Mouse (Mus musculus) embryonic facial prominence, embryonic 14.5 days (tissue): ENCODE results near the gene Oxgr1. TPM values are rescaled to one million over a fixed set of nuclear protein-coding genes. Genes with fewer than 3 reads are reported as not detected.
A peak's percentile ranks its signal among the peaks of the same experiment; 100 is the strongest.

Source experiments
- ATAC-seq: fragments of 200-750 bp; cut with Nextera tagmentation; 2 replicates; pipeline ENCODE4 v1.8.0; 2017; ENCODE audit warnings: low read depth, moderate number of reproducible peaks, moderate TSS enrichment
- DNase-seq: peaks from one replicate; pipeline ENCODE4 v3.0.0-alpha.2; 2015; ENCODE audit warnings: low spot score
- H3K27ac ChIP-seq: fragments of 300-500 bp; sonication (generic); replicated peaks from 2 replicates; pipeline ENCODE4 v1.5.1; 2014; ENCODE audit warnings: low read depth, mild to moderate bottlenecking, low read length, moderate library complexity
- H3K27me3 ChIP-seq: fragments of 300-500 bp; sonication (generic); replicated peaks from 2 replicates; pipeline ENCODE4 v1.6.1; 2014; ENCODE audit warnings: low read length; ENCODE audit not compliant: control insufficient read depth, insufficient read depth
- H3K36me3 ChIP-seq: fragments of 300-500 bp; sonication (generic); 2 replicates; pipeline ENCODE4 v1.6.1; 2014; ENCODE audit warnings: low read length, mixed read lengths; ENCODE audit not compliant: control insufficient read depth, insufficient read depth
- H3K4me1 ChIP-seq: fragments of 300-500 bp; sonication (generic); 2 replicates; pipeline ENCODE4 v1.6.1; 2014; ENCODE audit warnings: antibody characterized with exemption, low read length; ENCODE audit not compliant: control insufficient read depth, insufficient read depth
- H3K4me2 ChIP-seq: fragments of 300-500 bp; sonication (generic); 2 replicates; pipeline ENCODE4 v1.6.1; 2014; ENCODE audit warnings: low read depth, mild to moderate bottlenecking, low read length, moderate library complexity, mixed read lengths
- H3K4me3 ChIP-seq: fragments of 300-500 bp; sonication (generic); 2 replicates; pipeline ENCODE4 v1.5.1; 2014; ENCODE audit warnings: low read depth, mild to moderate bottlenecking, low read length
- H3K9ac ChIP-seq: fragments of 300-500 bp; sonication (generic); 2 replicates; pipeline ENCODE4 v1.6.1; 2014; ENCODE audit warnings: low read depth, mild to moderate bottlenecking, low read length, moderate library complexity, mixed read lengths
- H3K9me3 ChIP-seq: fragments of 300-500 bp; sonication (generic); 2 replicates; pipeline ENCODE4 v1.6.1; 2016; ENCODE audit warnings: low read length; ENCODE audit not compliant: control insufficient read depth
- WGBS: fragments of 180-500 bp; shearing (Covaris S2); extraction: QIAGEN DNeasy Blood & Tissue Kit; methylation state at CpG from one replicate; pipeline ENCODE4 v1.1.7; 2014; 5-methylcytosine and 5-hydroxymethylcytosine counted together
- polyA plus RNA-seq: library from polyadenylated mRNA; unstranded; fragments of >200 nt; fragmentation: Nextera tagmentation; extraction: Ambion mirVana; gene quantifications from 2 replicates; pipeline ENCODE4 v1.2.1, GENCODE M21; 2014

The Oxgr1 gene
- polyA plus RNA-seq = not detected in 2 replicates

DNA sequence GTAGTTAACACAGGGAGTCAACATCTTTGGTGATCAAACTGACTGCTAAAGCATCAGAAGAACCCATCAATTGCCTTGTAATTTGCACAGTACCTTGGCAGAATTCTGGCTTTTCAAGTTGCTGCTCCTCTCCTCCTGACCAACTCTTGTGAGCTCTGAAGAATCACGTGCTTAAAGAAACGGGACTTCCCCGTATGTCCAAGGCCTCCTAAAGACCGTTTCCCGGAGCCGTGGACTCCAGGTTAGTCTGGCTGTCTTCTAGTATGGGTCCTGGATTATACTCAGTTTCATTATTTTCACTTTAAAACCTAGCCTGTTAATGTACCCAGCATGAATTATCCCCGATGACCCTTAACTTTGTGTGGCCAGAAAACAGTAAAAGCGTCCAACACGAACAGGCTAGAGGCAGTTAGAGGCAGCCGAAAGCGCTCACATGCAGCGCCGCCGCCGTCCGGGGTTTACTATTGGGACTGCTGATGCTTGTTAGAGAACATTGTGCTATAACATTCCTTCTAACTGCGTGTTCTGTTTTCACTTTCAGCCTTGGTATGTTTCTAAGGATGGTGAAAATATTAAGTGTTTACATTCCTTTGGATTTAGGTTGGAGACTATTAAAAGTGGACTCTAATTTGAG, at the start of gene Oxgr1:
TSS of gene Oxgr1 (minus strand) at position 249 of the 634 bp plus-strand sequence.
- 86% methylated on average over 17 of the region's 17 CpGs for WGBS
- Histone ChIP-seq H3K9me3 (no peaks in the 10 kb centered on the region), H3K27me3 (no peaks in the 10 kb centered on the region), H3K27ac (no peak within 1 kb of the TSS), H3K36me3 (no peaks in the 10 kb centered on the region), H3K4me1 (no peaks in the 10 kb centered on the region), H3K4me3 (no peak within 1 kb of the TSS), H3K4me2 (no peak within 1 kb of the TSS), H3K9ac (no peak within 1 kb of the TSS)
- ATAC-seq = no peak
- DNase-seq = peak; percentile 9

DNA sequence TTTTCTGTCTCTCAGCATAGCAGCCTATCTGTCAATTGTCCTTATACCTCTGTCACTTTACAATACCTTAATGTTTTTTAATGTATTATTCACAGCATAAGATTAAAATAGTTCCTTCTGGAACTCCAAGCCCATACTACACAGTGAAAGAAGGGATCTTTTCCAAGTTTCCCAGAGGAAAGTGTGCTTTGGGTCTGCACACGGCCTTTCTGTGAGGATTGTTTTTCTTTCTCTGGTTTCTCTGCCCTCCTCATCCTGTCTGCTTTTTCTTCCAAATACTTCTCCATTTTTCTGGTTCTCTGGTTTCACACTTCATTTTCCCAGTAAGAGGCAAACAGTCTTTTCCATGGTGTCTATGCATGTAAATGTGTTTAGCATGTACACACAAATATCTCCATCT, 48.2 kb upstream of the Oxgr1 start:
- Histone ChIP-seq H3K4me1 (peaks cover 12% of the 10 kb centered on the region), H3K27me3 (no peaks in the 10 kb centered on the region), H3K9ac (no peak overlapping the region), H3K36me3 (no peaks in the 10 kb centered on the region), H3K4me3 (no peak overlapping the region), H3K27ac (peak overlapping the region; percentile 85), H3K9me3 (no peaks in the 10 kb centered on the region), H3K4me2 (peak overlapping the region; percentile 32; the same call in 1 of the 2 replicates)
- ATAC-seq = peak; percentile 60
- DNase-seq = peak; percentile 69
- 21% methylated on average over 1 of the region's 1 CpGs for WGBS

DNA sequence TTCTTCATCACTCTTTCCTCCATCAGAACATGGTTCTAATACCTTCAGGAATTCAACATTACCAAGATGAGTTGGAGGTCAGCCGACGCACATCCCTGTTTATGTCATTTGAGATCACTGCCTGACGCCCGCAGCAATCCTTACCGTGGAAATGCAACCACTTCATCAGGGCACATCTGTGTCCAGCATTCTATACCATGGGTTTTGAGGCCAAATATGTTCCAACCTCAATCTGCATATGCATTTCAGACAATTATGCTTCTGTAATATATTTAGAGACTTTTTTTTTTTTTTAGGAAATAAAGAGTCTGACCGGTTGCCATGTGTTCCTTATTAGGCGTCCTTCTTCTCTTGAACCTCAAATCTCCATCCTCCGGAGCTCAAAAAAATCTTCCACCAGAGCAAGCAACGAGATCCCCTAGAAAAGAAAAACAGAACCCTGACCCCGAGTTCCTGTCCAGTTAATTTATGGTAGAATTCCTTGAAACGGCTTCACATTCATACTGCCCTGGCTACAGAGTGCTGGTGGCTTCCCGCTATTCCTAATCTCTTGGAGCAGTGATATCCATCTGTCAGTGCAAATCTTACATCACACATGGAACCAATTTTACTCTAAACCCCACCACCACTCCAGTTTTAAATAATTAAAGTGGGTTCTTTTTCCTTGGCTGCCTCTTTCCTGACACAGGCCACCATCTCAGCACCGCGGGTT, 47.6 kb upstream of the Oxgr1 start:
- no peaks in the 10 kb centered on the region for H3K27me3 ChIP-seq
- WGBS = 24% methylated on average over 14 of the region's 14 CpGs
- no peaks in the 10 kb centered on the region for H3K36me3 ChIP-seq
- peak overlapping the region; percentile 3; the same call in 1 of the 2 replicates for H3K4me3 ChIP-seq
- DNase-seq (peak; percentile 83), ATAC-seq (peak; percentile 76)
- H3K4me1 ChIP-seq = peaks cover 12% of the 10 kb centered on the region
- no peaks in the 10 kb centered on the region for H3K9me3 ChIP-seq
- peak overlapping the region; percentile 32 for H3K4me2 ChIP-seq
- H3K27ac ChIP-seq = peak overlapping the region; percentile 85
- H3K9ac ChIP-seq = no peak overlapping the region

DNA sequence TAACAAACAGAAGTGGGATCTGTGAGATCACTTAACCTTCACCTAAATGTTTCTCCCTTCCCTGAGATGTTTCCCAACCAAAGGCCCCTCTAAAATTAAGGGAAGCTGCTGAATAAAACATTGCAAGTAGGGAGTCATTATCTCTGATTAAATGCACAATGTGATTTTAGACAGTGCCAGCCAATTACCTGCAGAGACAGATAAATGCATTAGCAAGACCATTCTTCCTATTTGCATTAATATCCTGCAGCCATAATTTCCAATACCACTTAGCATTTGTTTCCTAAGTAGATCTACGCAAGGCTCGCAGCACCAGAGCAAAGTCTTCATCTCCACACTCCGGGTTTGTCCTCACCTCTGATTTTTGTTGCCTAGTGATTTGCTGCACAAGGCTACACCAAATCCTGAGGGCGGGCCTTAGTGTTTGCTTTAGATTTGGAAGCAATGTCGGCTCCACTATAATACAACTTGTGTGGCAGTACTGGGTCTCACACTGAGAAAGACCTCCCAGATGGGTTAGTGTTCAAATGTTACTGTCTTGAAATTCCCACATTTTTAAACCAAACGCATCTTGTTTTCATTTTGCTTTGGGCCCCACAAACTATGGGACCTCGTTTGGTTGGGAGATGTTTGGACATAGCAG, 46.9 kb upstream of the Oxgr1 start:
- peak; percentile 68 for ATAC-seq
- Histone ChIP-seq H3K4me2 (peak overlapping the region; percentile 32), H3K27me3 (no peaks in the 10 kb centered on the region), H3K9me3 (no peaks in the 10 kb centered on the region), H3K27ac (peak overlapping the region; percentile 85), H3K9ac (no peak overlapping the region), H3K4me1 (peaks cover 12% of the 10 kb centered on the region), H3K4me3 (no peak overlapping the region), H3K36me3 (no peaks in the 10 kb centered on the region)
- peak; percentile 77 for DNase-seq
- WGBS = 40% methylated on average over 7 of the region's 7 CpGs

DNA sequence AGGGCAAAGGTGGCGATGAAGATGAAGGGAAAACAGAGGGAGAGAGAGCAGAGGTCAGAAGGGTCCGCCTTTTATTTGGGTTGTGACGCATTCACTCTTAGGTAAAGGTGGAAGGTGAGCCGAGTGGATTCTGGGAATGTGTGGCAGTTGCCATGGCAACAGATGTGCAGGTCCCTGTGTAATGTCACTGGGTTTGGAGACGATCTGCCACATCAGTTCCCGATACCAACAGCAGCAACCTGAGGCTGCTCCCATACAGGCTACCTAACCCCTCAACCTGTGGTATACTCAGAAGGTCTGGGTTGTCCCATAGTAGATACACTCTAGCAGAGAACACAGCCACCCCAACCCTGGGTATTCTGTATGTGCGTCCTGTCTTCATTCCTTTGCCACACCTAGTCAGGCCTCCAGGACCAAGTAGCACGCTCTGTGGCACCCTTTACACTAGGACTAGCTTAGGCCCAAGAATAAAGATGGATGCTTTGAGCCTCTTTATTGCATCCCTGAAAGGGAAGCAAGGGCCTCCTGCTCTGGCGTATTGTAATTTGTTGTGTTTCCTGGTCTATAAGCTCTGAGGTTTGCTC, 41.9 kb upstream of the Oxgr1 start:
- DNase-seq (no peak), ATAC-seq (no peak)
- Histone ChIP-seq H3K9ac (no peak overlapping the region), H3K4me2 (no peak overlapping the region), H3K27ac (no peak overlapping the region), H3K36me3 (no peaks in the 10 kb centered on the region), H3K9me3 (no peaks in the 10 kb centered on the region), H3K4me3 (no peak overlapping the region), H3K4me1 (peaks cover 3% of the 10 kb centered on the region), H3K27me3 (no peaks in the 10 kb centered on the region)
- WGBS = 80% methylated on average over 9 of the region's 9 CpGs

DNA sequence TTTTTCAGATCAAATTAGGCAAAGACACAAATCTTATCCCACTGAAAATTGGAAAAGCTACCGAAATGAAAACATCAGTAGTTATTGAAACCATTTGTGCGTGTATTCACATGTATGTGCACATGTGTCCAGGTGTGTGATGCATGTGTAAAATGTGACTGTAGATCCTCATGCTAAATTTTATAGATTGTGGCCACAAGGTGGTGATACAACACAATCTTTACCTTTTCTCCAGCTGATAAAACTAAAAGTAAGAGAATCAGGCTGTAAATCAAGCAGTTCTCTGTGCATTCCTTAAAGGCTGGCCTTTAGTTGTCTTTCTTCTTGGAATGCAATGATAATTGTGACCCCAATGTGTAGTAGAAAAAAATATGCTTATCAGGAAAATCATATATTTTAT, 34.0 kb upstream of the Oxgr1 start:
- ATAC-seq (no peak), DNase-seq (peak; percentile 60)
- no peak overlapping the region for H3K27ac ChIP-seq
- no peak overlapping the region for H3K4me2 ChIP-seq
- H3K9ac ChIP-seq = no peak overlapping the region
- no peaks in the 10 kb centered on the region for H3K27me3 ChIP-seq
- no peaks in the 10 kb centered on the region for H3K9me3 ChIP-seq
- no peaks in the 10 kb centered on the region for H3K36me3 ChIP-seq
- WGBS = 46% methylated on average over 2 of the region's 2 CpGs
- no peaks in the 10 kb centered on the region for H3K4me1 ChIP-seq
- no peak overlapping the region for H3K4me3 ChIP-seq

DNA sequence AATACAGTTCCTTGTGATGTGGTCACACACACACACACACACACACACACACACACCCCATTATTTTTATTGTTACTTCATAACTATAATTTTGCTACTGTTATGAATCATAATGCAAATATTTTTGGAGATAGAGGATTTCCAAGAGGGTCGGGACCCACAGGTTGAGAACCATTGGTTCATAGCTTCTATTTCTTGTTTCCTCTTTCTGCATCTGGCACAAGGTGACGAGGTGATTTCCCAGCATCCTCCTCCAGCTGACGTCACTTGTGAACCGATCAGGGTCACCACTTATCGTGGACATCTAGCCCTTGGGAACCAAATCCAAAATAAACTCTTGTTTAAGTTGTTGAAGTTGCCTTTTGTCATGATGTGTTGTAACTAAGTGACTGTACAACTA, 33.5 kb upstream of the Oxgr1 start:
- Histone ChIP-seq H3K36me3 (no peaks in the 10 kb centered on the region), H3K27me3 (no peaks in the 10 kb centered on the region), H3K27ac (no peak overlapping the region), H3K4me3 (no peak overlapping the region), H3K9ac (no peak overlapping the region), H3K4me1 (no peaks in the 10 kb centered on the region), H3K4me2 (no peak overlapping the region), H3K9me3 (no peaks in the 10 kb centered on the region)
- WGBS = 69% methylated on average over 5 of the region's 5 CpGs
- DNase-seq = no peak
- no peak for ATAC-seq

DNA sequence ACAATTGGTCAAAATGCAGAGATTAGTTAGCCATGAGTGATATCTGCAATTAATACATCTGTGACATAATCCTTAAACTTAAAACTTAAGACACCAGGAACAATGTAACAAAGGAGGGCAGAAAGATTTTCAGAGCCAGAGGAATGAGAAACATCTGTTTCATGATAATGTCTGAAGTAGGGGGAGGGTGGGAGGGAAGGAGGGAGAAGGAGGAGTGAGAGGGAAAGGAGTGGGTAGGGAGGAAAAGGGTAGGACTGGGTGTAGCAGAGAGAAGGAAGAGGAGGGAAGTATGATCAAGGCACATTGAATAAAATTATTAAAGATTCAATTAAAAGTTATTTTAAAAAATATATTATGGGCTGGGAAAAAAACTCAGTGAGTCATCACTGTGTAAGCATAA, 32.0 kb upstream of the Oxgr1 start:
- no peak for DNase-seq
- no peak for ATAC-seq

More for the DNA sequence above, 32.0 kb upstream of the Oxgr1 start:
- H3K9me3 ChIP-seq = no peaks in the 10 kb centered on the region
- no peaks in the 10 kb centered on the region for H3K36me3 ChIP-seq
- H3K4me3 ChIP-seq = no peak overlapping the region
- H3K27ac ChIP-seq = no peak overlapping the region
- H3K27me3 ChIP-seq = no peaks in the 10 kb centered on the region
- no peak overlapping the region for H3K4me2 ChIP-seq
- H3K4me1 ChIP-seq = no peaks in the 10 kb centered on the region
- 0 out of 2 replicates have a peak overlapping the region, but pooled peaks have one; percentile 8 for H3K9ac ChIP-seq
